Mouse (Mus musculus) subcutaneous adipose tissue, adult 2 months (tissue): ENCODE measurements around the gene Psmd5. TPM values are rescaled to one million over a fixed set of nuclear protein-coding genes. Genes with fewer than 3 reads are reported as not detected.

Experiments
- polyA plus RNA-seq: library from polyadenylated mRNA; depleted of rRNA; stranded (reverse); fragments of >200 nt; gene quantifications from 2 replicates; pipeline ENCODE4 v1.2.3, GENCODE M21; 2012; ENCODE audit warnings: low replicate concordance; rRNA removed

Gene Psmd5
- polyA plus RNA-seq = 16.3 and 22.1 TPM in 2 replicates

DNA sequence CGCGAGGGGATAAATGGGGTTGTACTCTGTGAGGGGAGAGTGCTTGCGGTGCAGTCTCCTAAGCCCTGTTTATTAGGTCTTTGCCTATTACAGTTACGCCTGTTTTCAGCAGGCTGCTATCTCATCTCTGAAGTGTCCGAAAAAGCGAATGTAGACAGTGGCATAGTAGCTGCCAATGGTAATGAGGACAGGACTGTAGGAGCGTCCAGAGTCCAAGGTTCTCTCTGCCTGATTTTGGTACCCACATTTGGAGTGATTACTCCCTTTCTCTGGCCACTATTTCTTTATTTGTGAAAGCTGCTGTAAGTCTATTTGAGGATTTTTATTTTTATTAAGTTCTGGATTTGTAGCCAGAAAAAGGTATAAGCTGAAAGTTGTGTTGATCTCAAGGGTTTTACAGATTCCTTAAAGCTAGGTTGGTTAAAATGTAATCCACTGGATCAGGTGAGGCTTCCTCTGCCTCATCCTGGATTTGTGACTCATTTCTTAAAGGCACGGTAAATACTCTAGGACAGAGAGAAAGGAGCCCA is at the start of gene Psmd5:
Gene Psmd5, minus strand, starts transcription at position 153 of the 530 bp plus-strand sequence.

DNA sequence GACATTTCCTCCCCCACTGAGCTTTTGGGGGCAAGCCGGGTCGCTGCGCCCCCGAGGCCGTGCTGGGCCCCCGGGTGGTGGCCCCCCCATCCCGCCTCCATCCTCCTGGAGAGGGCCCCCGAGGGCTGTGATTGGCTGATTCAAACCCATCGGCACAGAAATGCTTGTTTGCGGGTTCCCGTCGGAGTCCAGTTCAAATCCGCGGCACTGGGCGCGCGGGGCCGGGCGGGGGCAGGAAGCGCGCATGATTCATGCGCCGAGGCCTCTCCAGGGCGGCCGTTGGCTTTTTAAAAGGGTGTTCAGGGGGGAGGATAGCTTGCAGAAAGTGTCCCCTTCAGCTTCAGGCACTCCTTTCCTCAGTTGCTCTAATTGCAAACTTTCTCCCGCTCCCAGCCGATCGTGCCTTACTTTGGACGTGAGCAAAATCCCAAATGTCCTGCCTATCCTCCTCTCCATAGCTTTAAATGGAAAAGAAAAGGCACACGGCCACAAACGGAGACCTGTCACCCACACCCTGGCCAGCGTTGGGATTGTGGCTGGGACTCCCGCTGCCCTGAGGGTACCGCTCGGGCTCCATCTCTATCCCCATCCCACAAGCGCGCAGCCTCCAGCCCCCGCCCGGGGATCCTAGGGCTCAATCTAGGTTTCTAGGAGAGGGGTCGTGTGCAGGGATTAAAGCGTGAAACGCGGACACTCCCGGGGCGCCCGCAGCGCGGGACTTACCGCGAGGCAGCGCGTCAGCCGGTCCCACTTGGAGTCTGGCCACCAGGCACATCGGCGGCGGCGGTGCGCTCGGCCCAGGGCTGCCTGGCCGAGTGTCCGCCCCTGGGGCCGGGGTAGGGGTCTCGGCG is 38.7 kb upstream of the Psmd5 start, which contains the start of gene Phf19:
Gene Phf19, minus strand, starts transcription at position 809 of the 851 bp plus-strand sequence.

DNA sequence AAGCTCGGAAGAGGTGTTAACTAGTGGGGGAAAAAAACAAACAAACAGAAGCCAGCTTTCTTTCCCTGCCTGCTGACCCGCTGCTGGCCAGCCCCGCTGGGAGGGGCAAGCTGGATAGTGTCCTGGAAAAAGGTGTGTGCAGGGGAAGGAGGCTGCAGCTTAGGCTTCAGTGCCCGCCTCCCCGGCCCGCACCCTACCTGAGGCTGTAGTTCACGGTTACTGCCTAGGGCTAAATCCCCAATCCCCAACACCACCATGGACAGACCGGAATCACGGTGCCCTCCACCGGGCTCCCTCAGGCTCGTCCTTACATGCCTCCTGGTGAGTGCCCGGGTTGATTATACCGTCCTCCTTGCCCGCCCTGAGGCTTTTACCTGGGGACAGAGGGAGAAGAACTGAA is 497 bp downstream of the Psmd5 start, which contains the start of gene Cutal:
Gene Cutal, plus strand, starts transcription at position 126 of the 400 bp plus-strand sequence.

DNA sequence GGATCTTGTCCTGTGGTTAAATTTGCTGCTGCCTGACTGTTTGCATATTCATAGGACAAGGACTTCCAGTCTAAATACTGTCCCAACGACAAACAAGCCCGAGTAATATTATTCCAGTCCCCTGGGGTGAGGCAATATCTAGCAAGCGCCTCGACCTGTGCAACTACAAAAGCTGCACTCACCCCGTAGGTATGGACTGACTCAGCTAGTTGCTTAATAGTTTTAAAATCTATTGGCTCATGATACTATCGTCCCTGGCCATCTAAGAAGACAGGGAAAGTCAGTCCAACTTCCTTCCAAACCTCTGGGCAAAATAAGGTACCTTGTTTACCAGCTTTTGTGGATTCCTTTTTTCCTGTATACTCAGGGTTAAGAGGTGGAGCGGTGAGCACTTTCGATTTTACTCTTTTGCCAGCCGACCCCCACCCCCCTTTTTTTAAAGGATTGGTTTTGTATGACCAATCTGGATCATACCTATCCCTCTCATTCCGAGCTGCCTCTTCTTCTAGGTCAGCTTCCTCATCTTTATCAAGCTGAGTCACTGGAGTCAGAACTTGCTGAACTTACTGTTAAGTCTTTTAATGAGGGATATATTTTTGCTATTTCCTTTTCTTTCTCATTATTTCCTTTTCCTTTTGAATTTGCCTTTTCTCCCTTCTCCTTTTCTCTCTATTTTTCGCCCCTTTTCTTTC is 41.9 kb downstream of the Psmd5 start, which contains the start of gene Gm34653:
Gene Gm34653, plus strand, starts transcription at position 242 of the 692 bp plus-strand sequence.

DNA sequence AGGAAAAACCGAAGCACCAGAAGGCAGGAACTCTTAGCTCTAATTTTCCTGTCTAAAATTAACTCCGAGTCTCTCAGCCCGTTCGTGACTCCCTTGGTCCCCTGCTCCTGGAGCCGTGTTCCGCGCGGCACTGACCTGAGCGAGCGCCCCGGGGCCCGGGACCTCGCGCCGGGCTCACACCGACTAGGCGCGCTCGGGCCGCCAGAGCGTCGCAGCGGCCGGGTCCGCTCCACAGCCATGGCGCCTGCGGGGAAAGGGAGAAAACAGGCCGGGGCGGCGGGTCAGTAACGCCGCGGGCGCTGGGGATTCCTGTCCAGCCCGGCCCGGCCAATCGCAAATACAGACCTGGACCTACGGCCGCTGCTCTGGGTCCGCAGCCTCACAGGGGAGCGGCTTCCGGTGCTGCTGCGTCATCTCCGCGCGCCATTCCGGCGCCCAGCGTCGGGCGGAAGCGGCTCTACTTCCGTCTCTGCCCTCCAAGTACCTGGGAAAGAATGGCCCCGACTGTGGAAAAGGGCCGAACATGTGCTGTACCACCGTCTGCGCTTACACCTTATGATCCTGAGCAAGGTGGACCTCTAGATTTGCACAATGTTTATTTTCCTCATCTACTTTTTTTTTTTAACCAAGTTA is 48.8 kb downstream of the Psmd5 start, which contains the start of gene Fbxw2:
Gene Fbxw2, minus strand, starts transcription at position 485 of the 633 bp plus-strand sequence.

Other genes with a start within 250 kb of the Psmd5 start
- 17.1 and 24.7 TPM in 2 replicates for gene Gapvd1, start 119.7 kb downstream of the Psmd5 start, polyA plus RNA-seq
- gene Hspa5, start 103.0 kb downstream of the Psmd5 start, polyA plus RNA-seq = 217 and 588 TPM in 2 replicates
- gene Rabepk, start 75.1 kb downstream of the Psmd5 start, polyA plus RNA-seq = 42.5 and 49.8 TPM in 2 replicates
- 66.0 and 74.3 TPM in 2 replicates for gene Fbxw2, start 48.7 kb downstream of the Psmd5 start, polyA plus RNA-seq
- gene Gm34653, start 42.0 kb downstream of the Psmd5 start, polyA plus RNA-seq = not detected in 2 replicates
- 2.5 and 5.7 TPM in 2 replicates for gene Cutal, start 572 bp downstream of the Psmd5 start, polyA plus RNA-seq
- gene Phf19, start 39.1 kb upstream of the Psmd5 start, polyA plus RNA-seq = 1.7 and 3.5 TPM in 2 replicates
- 10.3 and 11.0 TPM in 2 replicates for gene Traf1, start 86.8 kb upstream of the Psmd5 start, polyA plus RNA-seq
- gene Hc, start 186.5 kb upstream of the Psmd5 start, polyA plus RNA-seq = 0.13 and 0.43 TPM in 2 replicates
- 0.23 and 0.46 TPM in 2 replicates for gene AI182371, start 226.6 kb upstream of the Psmd5 start, polyA plus RNA-seq
- 11.7 and 14.2 TPM in 2 replicates for gene Cntrl, start 234.5 kb upstream of the Psmd5 start, polyA plus RNA-seq